Mouse (Mus musculus) E14TG2a.4 (cell line): ENCODE data around the gene Svopl.

Experiments used
- H3K27me3 ChIP-seq: 2 replicates; pipeline ENCODE4 v1.6.1; 2014; ENCODE audit warnings: low read length, control low read depth; ENCODE audit not compliant: insufficient read depth
- H3K36me3 ChIP-seq: 2 replicates; pipeline ENCODE4 v1.6.1; 2014; ENCODE audit warnings: low read length, control low read depth; ENCODE audit not compliant: insufficient read depth
- H3K4me1 ChIP-seq: replicated peaks from 2 replicates; pipeline ENCODE4 v1.6.1; 2014; ENCODE audit warnings: low read depth, low read length, control low read depth
- H3K4me3 ChIP-seq: replicated peaks from 2 replicates; pipeline ENCODE4 v1.5.1; 2014; ENCODE audit warnings: mild to moderate bottlenecking, low read length
- H3K9me3 ChIP-seq: 2 replicates; pipeline ENCODE4 v1.6.1; 2014; ENCODE audit warnings: low read length, control low read depth
- CTCF ChIP-seq: conservative IDR thresholded peaks from 2 replicates; pipeline ENCODE4 v1.5.1; 2014; ENCODE audit warnings: low read length
- NANOG ChIP-seq: IDR thresholded peaks from 2 replicates; pipeline ENCODE4 v1.6.1; 2014; ENCODE audit warnings: borderline replicate concordance, low read length, mixed read lengths
- POU5F1 ChIP-seq: IDR thresholded peaks from 2 replicates; pipeline ENCODE4 v1.6.1; 2014; ENCODE audit warnings: low read length, borderline replicate concordance

Gene Svopl

DNA sequence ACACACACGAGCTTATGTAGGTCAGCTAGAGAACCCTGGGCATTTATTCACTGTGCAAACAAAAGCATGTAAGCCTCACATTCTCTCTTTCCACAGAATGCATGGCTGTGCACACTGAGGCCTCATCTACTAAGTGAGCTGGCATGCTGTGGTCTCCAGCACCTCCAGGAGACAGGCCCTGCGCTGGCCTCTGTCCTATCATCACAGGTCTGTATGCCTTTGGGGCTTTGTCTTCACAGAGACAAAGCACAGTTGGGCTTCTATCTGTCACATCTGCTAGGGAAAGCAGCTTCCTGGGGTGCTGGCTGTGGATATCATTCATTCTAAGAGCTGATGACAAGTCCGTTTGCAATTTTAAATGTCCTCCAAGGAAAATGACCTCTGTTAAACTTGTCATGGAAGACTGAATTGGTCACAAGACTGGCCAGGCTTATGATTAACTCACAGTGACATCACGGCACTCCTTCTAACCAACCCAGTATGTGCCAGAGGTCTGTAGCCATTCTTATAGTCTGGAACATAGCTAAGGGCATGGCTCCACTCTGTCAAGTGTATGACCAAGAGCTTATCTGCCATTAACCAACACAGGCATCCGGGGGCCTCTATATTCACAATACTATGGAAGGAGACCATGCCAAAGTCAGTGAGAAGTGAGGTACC is 25.5 kb upstream of the Svopl start:
- Histone ChIP-seq H3K9me3 (0 out of 2 replicates have a peak, but pooled peaks cover 3% of the 10 kb centered on the region), H3K4me1 (no peaks in the 10 kb centered on the region), H3K36me3 (peaks cover 10% of the 10 kb centered on the region; the same call in 1 of the 2 replicates), H3K27me3 (no peaks in the 10 kb centered on the region), H3K4me3 (no peak overlapping the region)
- TF ChIP-seq POU5F1, result no peak
- no peak for TF ChIP-seq CTCF
- no peak for TF ChIP-seq NANOG

- Histone ChIP-seq H3K36me3 (peaks cover 7% of the 10 kb centered on the region; the same call in 1 of the 2 replicates), H3K4me1 (no peaks in the 10 kb centered on the region), H3K27me3 (no peaks in the 10 kb centered on the region), H3K9me3 (0 out of 2 replicates have a peak, but pooled peaks cover 3% of the 10 kb centered on the region), H3K4me3 (no peak overlapping the region)
- no peak for TF ChIP-seq NANOG
- TF ChIP-seq CTCF, result no peak
- no peak for TF ChIP-seq POU5F1
Measured at GRCm38 (mm10) chr6:38071256-38071655, 24.5 kb upstream of the Svopl start.

DNA sequence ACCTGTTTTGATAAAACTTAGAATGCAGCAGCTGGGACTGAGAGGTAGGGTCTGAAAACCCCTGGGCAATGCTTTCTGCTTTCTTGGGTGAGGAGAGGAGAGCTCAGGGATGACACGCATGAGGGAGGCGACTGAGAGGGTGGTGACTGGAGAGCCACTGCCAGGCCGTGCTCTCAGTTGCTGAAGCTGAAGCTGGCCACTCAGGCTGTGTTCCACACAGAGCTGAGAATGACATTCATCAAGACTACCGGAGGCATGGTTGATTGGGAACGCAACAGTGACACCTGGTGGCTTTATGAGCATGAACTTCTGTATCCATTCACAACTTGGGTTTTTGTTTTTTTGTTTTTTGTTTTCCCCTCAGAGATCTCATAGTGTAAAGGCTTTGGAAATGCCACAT is 19.4 kb upstream of the Svopl start:
- TF ChIP-seq CTCF (peak; percentile 60), POU5F1 (no peak)
- Histone ChIP-seq H3K36me3 (no peaks in the 10 kb centered on the region; the same call in 1 of the 2 replicates), H3K4me3 (no peak overlapping the region), H3K9me3 (peaks cover 24% of the 10 kb centered on the region), H3K27me3 (no peaks in the 10 kb centered on the region), H3K4me1 (0 out of 2 replicates have a peak, but pooled peaks cover 3% of the 10 kb centered on the region)

GRCm38 (mm10) chr6:38065501-38066122 is 18.8 kb upstream of the Svopl start:
- no peaks in the 10 kb centered on the region; the same call in 1 of the 2 replicates for H3K36me3 ChIP-seq
- H3K9me3 ChIP-seq, result peaks cover 24% of the 10 kb centered on the region
- no peak overlapping the region for H3K4me3 ChIP-seq
- H3K4me1 ChIP-seq, result 0 out of 2 replicates have a peak, but pooled peaks cover 3% of the 10 kb centered on the region
- TF ChIP-seq NANOG (no peak), CTCF (no peak), POU5F1 (no peak)
- no peaks in the 10 kb centered on the region for H3K27me3 ChIP-seq

GRCm38 (mm10) chr6:38065122-38065500 is 18.3 kb upstream of the Svopl start:
- Histone ChIP-seq H3K36me3 (no peaks in the 10 kb centered on the region; the same call in 1 of the 2 replicates), H3K4me1 (0 out of 2 replicates have a peak, but pooled peaks cover 3% of the 10 kb centered on the region), H3K9me3 (peaks cover 24% of the 10 kb centered on the region), H3K27me3 (no peaks in the 10 kb centered on the region), H3K4me3 (no peak overlapping the region)
- TF ChIP-seq CTCF (no peak), POU5F1 (no peak), NANOG (no peak)

DNA sequence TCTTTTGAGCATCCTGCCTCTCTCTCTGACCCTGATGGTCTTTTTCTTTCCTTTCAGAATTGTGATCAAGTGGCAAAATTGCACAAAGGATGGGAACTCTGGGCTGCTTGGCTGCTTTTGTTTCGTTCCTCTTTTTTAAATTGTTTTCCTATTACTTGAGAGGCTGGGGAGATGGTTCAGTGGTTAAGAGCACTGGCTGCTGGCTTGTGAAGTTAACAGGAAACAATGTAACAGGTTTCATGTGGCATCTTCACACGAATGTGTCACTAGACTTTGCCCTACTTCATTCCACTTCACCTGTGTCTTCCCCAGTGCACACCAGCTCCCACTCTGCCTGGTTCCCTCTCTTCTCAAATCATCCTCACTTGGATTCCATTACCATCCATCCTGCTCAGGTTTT is 17.8 kb upstream of the Svopl start:
- peaks cover 22% of the 10 kb centered on the region for H3K9me3 ChIP-seq
- no peak overlapping the region for H3K4me3 ChIP-seq
- H3K36me3 ChIP-seq, result no peaks in the 10 kb centered on the region; the same call in 1 of the 2 replicates
- no peaks in the 10 kb centered on the region for H3K27me3 ChIP-seq
- no peak for TF ChIP-seq POU5F1
- TF ChIP-seq CTCF, result no peak
- TF ChIP-seq NANOG, result no peak
- H3K4me1 ChIP-seq, result 0 out of 2 replicates have a peak, but pooled peaks cover 3% of the 10 kb centered on the region

GRCm38 (mm10) chr6:38058805-38059204 is 12.0 kb upstream of the Svopl start:
- Histone ChIP-seq H3K27me3 (no peaks in the 10 kb centered on the region), H3K4me3 (no peak overlapping the region), H3K9me3 (peaks cover 17% of the 10 kb centered on the region), H3K4me1 (peaks cover 8% of the 10 kb centered on the region; the same call in 1 of the 2 replicates), H3K36me3 (no peaks in the 10 kb centered on the region)
- TF ChIP-seq NANOG (no peak), POU5F1 (no peak), CTCF (peak; percentile 62)

DNA sequence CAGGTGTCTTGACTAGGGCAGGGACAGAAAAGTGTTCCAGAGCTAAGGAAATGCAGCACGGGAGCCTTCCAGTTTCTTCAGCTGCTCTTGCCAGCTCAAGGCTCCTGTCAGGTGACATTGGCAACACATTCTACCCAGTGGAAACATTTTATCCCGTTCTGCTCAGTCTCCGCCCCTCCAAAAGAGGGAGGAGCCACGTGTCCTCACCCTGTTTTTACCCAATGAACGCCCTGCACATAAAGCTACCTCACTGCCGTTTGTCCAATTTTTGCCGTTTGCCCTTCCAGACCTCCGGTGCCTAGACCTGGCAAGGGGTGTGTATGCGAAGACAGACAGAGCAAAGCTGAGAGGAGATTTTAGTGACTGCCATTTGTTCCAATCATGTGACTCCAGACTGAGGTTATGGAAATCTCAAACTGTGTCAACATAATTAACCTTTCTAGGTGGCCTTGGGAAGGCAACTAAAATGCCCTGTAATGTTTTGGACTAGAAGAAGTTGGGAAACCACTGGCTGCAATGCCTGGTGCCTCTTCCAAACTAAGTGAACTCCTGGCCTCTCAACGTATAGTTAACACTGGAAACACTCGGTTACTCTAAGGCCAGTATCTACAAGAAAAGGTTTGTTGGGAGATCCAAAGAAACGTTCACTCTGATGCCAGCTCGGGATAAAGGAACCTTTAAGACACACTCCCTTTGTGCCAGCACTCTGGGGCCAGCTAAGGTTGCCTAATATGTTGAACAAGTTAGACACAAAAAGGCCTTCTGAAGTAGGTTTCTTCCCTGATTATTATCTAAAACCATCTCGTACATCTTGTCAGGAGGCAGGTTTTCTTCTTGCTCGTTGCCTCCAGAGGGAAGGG is 8.9 kb upstream of the Svopl start:
- no peaks in the 10 kb centered on the region for H3K9me3 ChIP-seq
- peaks cover 8% of the 10 kb centered on the region; the same call in 1 of the 2 replicates for H3K4me1 ChIP-seq
- TF ChIP-seq CTCF (no peak), NANOG (no peak), POU5F1 (no peak)
- H3K4me3 ChIP-seq, result no peak overlapping the region
- no peaks in the 10 kb centered on the region for H3K27me3 ChIP-seq
- no peaks in the 10 kb centered on the region for H3K36me3 ChIP-seq

DNA sequence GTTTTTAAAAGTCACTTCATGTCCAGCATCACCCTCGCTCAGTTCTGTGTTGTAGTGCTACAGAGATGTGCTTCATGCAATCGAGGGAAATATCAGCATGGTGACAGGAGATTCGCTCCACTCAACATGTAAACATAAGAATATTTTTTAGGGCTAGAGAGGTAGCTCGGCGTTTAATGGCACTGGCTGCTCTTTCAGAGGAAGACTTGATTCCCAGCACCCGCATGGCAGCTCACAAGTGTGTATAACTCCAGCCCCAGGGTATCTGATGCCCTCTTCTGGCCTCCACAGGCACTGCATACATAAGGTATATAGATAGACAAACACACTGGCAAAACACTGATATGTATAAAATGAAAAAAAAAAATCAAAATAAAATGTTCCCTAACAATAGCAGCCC is 2.8 kb upstream of the Svopl start:
- no peak overlapping the region for H3K4me3 ChIP-seq
- no peaks in the 10 kb centered on the region for H3K27me3 ChIP-seq
- H3K4me1 ChIP-seq, result peaks cover 8% of the 10 kb centered on the region
- no peaks in the 10 kb centered on the region for H3K9me3 ChIP-seq
- no peaks in the 10 kb centered on the region for H3K36me3 ChIP-seq
- no peak for TF ChIP-seq POU5F1
- TF ChIP-seq CTCF, result peak; percentile 41
